10 mouse cellular contexts compared by ENCODE assay signal in genomic region chr7:15944311-15944710, GRCm38 (mm10). TPM values are rescaled to one million over a fixed set of nuclear protein-coding genes. Genes with fewer than 3 reads are reported as not detected.
A peak's percentile ranks its signal among the peaks of the same experiment; 100 is the strongest.
DNase-seq lines count a peak whose midpoint lies in the region; ATAC-seq and TF ChIP-seq lines count a peak whose summit lies in the region.
"Had no signal": no experiment of that assay in that cellular context is flagged by ENCODE, and none has a peak within 500 bp of the region (broad histone marks: within the 10 kb centered on the region; RNA-seq: fewer than 3 reads in every experiment).

No protein-coding gene starts in this region.

- H3K9ac ChIP-seq in heart, embryonic 15.5 days = no peak overlapping the region
- no peak overlapping the region for H3K9ac ChIP-seq in heart, adult 2 months (ENCODE audit: low read depth, low read length)
- no peak overlapping the region for H3K9ac ChIP-seq in midbrain, embryonic 13.5 days (replicated peaks)
- no peak overlapping the region for H3K9ac ChIP-seq in midbrain, embryonic 11.5 days (ENCODE audit: low read length)
- H3K9ac ChIP-seq in limb, embryonic 13.5 days = peak overlapping the region; percentile 25; the same call in 1 of the 2 replicates

- no peak for DNase-seq in heart, adult 2 months
- no peak for DNase-seq in midbrain, embryonic 11.5 days (ENCODE audit: low spot score, missing footprints)
- DNase-seq in adrenal gland, adult 18-20 months (ENCODE audit: low spot score in 2 of 2) = no peak
- no peak for DNase-seq in cerebellum, postnatal 4 days (ENCODE audit: low spot score in 2 of 2)
- no peak for DNase-seq in retina, postnatal 1 day
- DNase-seq: embryo, embryonic 11 days; right cerebral cortex, adult 18-20 months had no signal

- peaks cover 25% of the 10 kb centered on the region for H3K4me1 ChIP-seq in heart, embryonic 15.5 days (replicated peaks)
- H3K4me1 ChIP-seq in heart, adult 2 months (ENCODE audit: control insufficient read depth, insufficient read depth, low read length) = peaks cover 12% of the 10 kb centered on the region
- peaks cover 34% of the 10 kb centered on the region for H3K4me1 ChIP-seq in midbrain, embryonic 13.5 days (replicated peaks)
- peaks cover 12% of the 10 kb centered on the region for H3K4me1 ChIP-seq in midbrain, embryonic 11.5 days (ENCODE audit: control insufficient read depth, insufficient read depth, low read length)
- peaks cover 27% of the 10 kb centered on the region for H3K4me1 ChIP-seq in limb, embryonic 13.5 days

- H3K27me3 ChIP-seq in heart, embryonic 15.5 days = no peaks in the 10 kb centered on the region
- H3K27me3 ChIP-seq in heart, adult 2 months (ENCODE audit: control insufficient read depth, insufficient read depth, low read length) = no peaks in the 10 kb centered on the region
- no peaks in the 10 kb centered on the region for H3K27me3 ChIP-seq in midbrain, embryonic 13.5 days
- no peaks in the 10 kb centered on the region for H3K27me3 ChIP-seq in midbrain, embryonic 11.5 days (ENCODE audit: control insufficient read depth, insufficient read depth, low read length)
- 0 out of 2 replicates have a peak, but pooled peaks cover under 1% of the 10 kb centered on the region for H3K27me3 ChIP-seq in limb, embryonic 13.5 days

- peaks cover 52% of the 10 kb centered on the region for H3K36me3 ChIP-seq in heart, embryonic 15.5 days
- peaks cover 11% of the 10 kb centered on the region for H3K36me3 ChIP-seq in heart, adult 2 months (ENCODE audit: control insufficient read depth, insufficient read depth, low read length)
- peaks cover 51% of the 10 kb centered on the region for H3K36me3 ChIP-seq in midbrain, embryonic 13.5 days
- H3K36me3 ChIP-seq in midbrain, embryonic 11.5 days (ENCODE audit: control insufficient read depth, insufficient read depth, low read length) = peaks cover 33% of the 10 kb centered on the region
- peaks cover 52% of the 10 kb centered on the region for H3K36me3 ChIP-seq in limb, embryonic 13.5 days

- H3K27ac ChIP-seq in heart, embryonic 15.5 days = no peak overlapping the region
- no peak overlapping the region for H3K27ac ChIP-seq in heart, adult 2 months
- no peak overlapping the region for H3K27ac ChIP-seq in midbrain, embryonic 13.5 days
- H3K27ac ChIP-seq in midbrain, embryonic 11.5 days (ENCODE audit: low read depth, low read length) = no peak overlapping the region
- no peak overlapping the region for H3K27ac ChIP-seq in limb, embryonic 13.5 days

- no peak for TF ChIP-seq CTCF in heart, adult 2 months (IDR thresholded peaks at IDR 0.05)

- intact Hi-C loops in heart, adult 2 months (cut with DNase I) = loop anchor here (10.0 kb wide), 1 partner anchor 340 kb away; the partner anchor contains the start of gene Ccdc9

- H3K79me2 ChIP-seq in heart, adult 2 months (replicated peaks; ENCODE audit: control insufficient read depth, insufficient read depth, low read length) = no peaks in the 10 kb centered on the region; the same call in none of the 2 replicates

- TF ChIP-seq EP300 in heart, adult 2 months (IDR thresholded peaks at IDR 0.05; ENCODE audit: insufficient read depth, low read depth, low read length) = no peak

- H3K4me2 ChIP-seq in heart, embryonic 15.5 days = peak overlapping the region; percentile 67; the same call in 1 of the 2 replicates
- peak overlapping the region; percentile 93 for H3K4me2 ChIP-seq in midbrain, embryonic 13.5 days (replicated peaks)
- no peak overlapping the region; the same call in 1 of the 2 replicates for H3K4me2 ChIP-seq in midbrain, embryonic 11.5 days
- H3K4me2 ChIP-seq in limb, embryonic 13.5 days (replicated peaks) = peak overlapping the region; percentile 91

- WGBS in heart, embryonic 15.5 days = 90% methylated on average over 1 of the region's 1 CpGs
- 85% methylated on average over 1 of the region's 1 CpGs for WGBS in heart, adult 2 months
- WGBS in midbrain, embryonic 13.5 days = 93% methylated on average over 1 of the region's 1 CpGs
- 95% methylated on average over 1 of the region's 1 CpGs for WGBS in midbrain, embryonic 11.5 days
- 92% methylated on average over 1 of the region's 1 CpGs for WGBS in limb, embryonic 13.5 days

- H3K9me3 ChIP-seq in heart, embryonic 15.5 days (replicated peaks) = no peaks in the 10 kb centered on the region
- no peaks in the 10 kb centered on the region for H3K9me3 ChIP-seq in midbrain, embryonic 13.5 days
- no peaks in the 10 kb centered on the region for H3K9me3 ChIP-seq in midbrain, embryonic 11.5 days (ENCODE audit: control insufficient read depth, low read length)
- no peaks in the 10 kb centered on the region for H3K9me3 ChIP-seq in limb, embryonic 13.5 days

- no peak for TF ChIP-seq POLR2A in heart, adult 2 months (IDR thresholded peaks at IDR 0.05; ENCODE audit: insufficient read depth, low read depth, low read length)

- H3K4me3 ChIP-seq in heart, embryonic 15.5 days = 0 out of 2 replicates have a peak overlapping the region, but pooled peaks have one; percentile 85
- no peak overlapping the region; the same call in 1 of the 2 replicates for H3K4me3 ChIP-seq in heart, adult 2 months
- H3K4me3 ChIP-seq in midbrain, embryonic 13.5 days (replicated peaks) = peak overlapping the region; percentile 67
- no peak overlapping the region for H3K4me3 ChIP-seq in midbrain, embryonic 11.5 days (ENCODE audit: low read depth, low read length)
- H3K4me3 ChIP-seq in limb, embryonic 13.5 days = peak overlapping the region; percentile 69

- no peak for ATAC-seq in heart, embryonic 15.5 days (replicated peaks; ENCODE audit: insufficient number of reproducible peaks, insufficient read depth, low FRiP score, low read depth)
- ATAC-seq in midbrain, embryonic 13.5 days = no peak
- no peak for ATAC-seq in midbrain, embryonic 11.5 days (ENCODE audit: low FRiP score)
- ATAC-seq in limb, embryonic 13.5 days (ENCODE audit: low FRiP score, low read depth) = no peak

RNA-seq across cellular contexts. Expression of gene Nop53, which starts 1.6 kb away (rescaled TPM):
- polyA plus RNA-seq in heart, embryonic 15.5 days (2015; fragmentation: Nextera tagmentation; extraction: Ambion mirVana) = 118 and 124 TPM in 2 replicates
- 100 to 1,000 TPM; 117 to 143 TPM for total RNA-seq in heart, adult 2 months (2021)
- polyA plus RNA-seq in heart, adult 2 months (2012; rRNA removed) = 56.3 and 60.0 TPM in 2 replicates
- 140 and 151 TPM in 2 replicates for polyA plus RNA-seq in midbrain, embryonic 13.5 days (2015; fragmentation: Nextera tagmentation; extraction: Ambion mirVana)
- 186 and 187 TPM in 2 replicates for polyA plus RNA-seq in midbrain, embryonic 11.5 days (2014; fragmentation: Nextera tagmentation; extraction: Ambion mirVana)
- 184 and 201 TPM in 2 replicates for polyA plus RNA-seq in limb, embryonic 13.5 days (2015; fragmentation: Nextera tagmentation; extraction: Ambion mirVana)
- 100 to 1,000 TPM; 181 to 185 TPM for total RNA-seq in adrenal gland, adult 18-20 months (2021)

RNA-seq across cellular contexts. Expression of gene Selenow, which starts 22.1 kb away (rescaled TPM):
- polyA plus RNA-seq in heart, embryonic 15.5 days (2015; fragmentation: Nextera tagmentation; extraction: Ambion mirVana) = 644 and 688 TPM in 2 replicates
- 100 to 1,000 TPM; 170 to 195 TPM for total RNA-seq in heart, adult 2 months (2021)
- 312 and 325 TPM in 2 replicates for polyA plus RNA-seq in heart, adult 2 months (2012; rRNA removed)
- 1,286 and 1,320 TPM in 2 replicates for polyA plus RNA-seq in midbrain, embryonic 13.5 days (2015; fragmentation: Nextera tagmentation; extraction: Ambion mirVana)
- 1,003 and 1,028 TPM in 2 replicates for polyA plus RNA-seq in midbrain, embryonic 11.5 days (2014; fragmentation: Nextera tagmentation; extraction: Ambion mirVana)
- 943 and 963 TPM in 2 replicates for polyA plus RNA-seq in limb, embryonic 13.5 days (2015; fragmentation: Nextera tagmentation; extraction: Ambion mirVana)
- total RNA-seq in adrenal gland, adult 18-20 months (2021) = 100 to 1,000 TPM; 179 to 265 TPM

RNA-seq across cellular contexts. Expression of gene Ehd2, which starts 23.1 kb away (rescaled TPM):
- polyA plus RNA-seq in heart, embryonic 15.5 days (2015; fragmentation: Nextera tagmentation; extraction: Ambion mirVana) = 62.8 TPM in 2 replicates
- total RNA-seq in heart, adult 2 months (2021) = 10 to 100 TPM; 76.8 to 91.3 TPM
- polyA plus RNA-seq in heart, adult 2 months (2012; rRNA removed) = 81.9 and 100 TPM in 2 replicates
- polyA plus RNA-seq in midbrain, embryonic 13.5 days (2015; fragmentation: Nextera tagmentation; extraction: Ambion mirVana) = 3.3 and 4.7 TPM in 2 replicates
- 8.9 and 10.9 TPM in 2 replicates for polyA plus RNA-seq in midbrain, embryonic 11.5 days (2014; fragmentation: Nextera tagmentation; extraction: Ambion mirVana)
- polyA plus RNA-seq in limb, embryonic 13.5 days (2015; fragmentation: Nextera tagmentation; extraction: Ambion mirVana) = 25.3 and 29.9 TPM in 2 replicates
- total RNA-seq in adrenal gland, adult 18-20 months (2021) = 100 to 1,000 TPM in 1 of 2 experiments, 10 to 100 TPM in 1; 28.7 to 121 TPM

Comparison
In these comparisons a context has a peak if more than half of its experiments do, and no peak if none do; other contexts are left out.
1. H3K4me3 ChIP-seq: peak in heart, embryonic 15.5 days (single experiment), midbrain, embryonic 13.5 days (single experiment) and limb, embryonic 13.5 days (single experiment); none in heart, adult 2 months (single experiment) and midbrain, embryonic 11.5 days (single experiment).